Mouse (Mus musculus): ENCODE data around the gene Snx11. TPM values are rescaled to one million over a fixed set of nuclear protein-coding genes. Genes with fewer than 3 reads are reported as not detected.

The Snx11 gene
- polyA plus RNA-seq, 1 experiment from 2014 or later = 10.9 TPM

- WGBS = 75% methylated on average over 3 of the region's 3 CpGs
- no peak for ATAC-seq (replicated peaks; ENCODE audit: insufficient number of reproducible peaks, insufficient read depth, low FRiP score, low read depth)
- Histone ChIP-seq H3K4me2 (no peak overlapping the region), H3K9me3 (replicated peaks) (no peaks in the 10 kb centered on the region), H3K4me1 (replicated peaks) (peaks cover 11% of the 10 kb centered on the region), H3K27ac (no peak overlapping the region), H3K4me3 (no peak overlapping the region), H3K27me3 (no peaks in the 10 kb centered on the region), H3K9ac (no peak overlapping the region), H3K36me3 (peaks cover 27% of the 10 kb centered on the region; the same call in 1 of the 2 replicates)
These were observed 2.8 kb downstream of the Snx11 start for GRCm38 (mm10) chr11:96774536-96774935.

- WGBS = 83% methylated on average over 9 of the region's 9 CpGs
- Histone ChIP-seq H3K4me3 (no peak overlapping the region), H3K27me3 (no peaks in the 10 kb centered on the region), H3K27ac (no peak overlapping the region), H3K9ac (no peak overlapping the region), H3K4me2 (no peak overlapping the region), H3K4me1 (replicated peaks) (peaks cover 9% of the 10 kb centered on the region), H3K36me3 (peaks cover 42% of the 10 kb centered on the region), H3K9me3 (replicated peaks) (no peaks in the 10 kb centered on the region)
- no peak for ATAC-seq (replicated peaks; ENCODE audit: insufficient number of reproducible peaks, insufficient read depth, low FRiP score, low read depth)
These were observed 4.9 kb downstream of the Snx11 start for GRCm38 (mm10) chr11:96772413-96772812.

GRCm38 (mm10) chr11:96771274-96771975 is 5.9 kb downstream of the Snx11 start:
- 92% methylated on average over 9 of the region's 9 CpGs for WGBS
- no peaks in the 10 kb centered on the region for H3K9me3 ChIP-seq (replicated peaks)
- H3K27me3 ChIP-seq = no peaks in the 10 kb centered on the region
- no peak overlapping the region for H3K9ac ChIP-seq
- no peak overlapping the region for H3K4me3 ChIP-seq
- no peak overlapping the region for H3K27ac ChIP-seq
- H3K4me2 ChIP-seq = no peak overlapping the region
- no peak for ATAC-seq (replicated peaks; ENCODE audit: insufficient number of reproducible peaks, insufficient read depth, low FRiP score, low read depth)
- H3K36me3 ChIP-seq = peaks cover 42% of the 10 kb centered on the region
- H3K4me1 ChIP-seq (replicated peaks) = peaks cover 2% of the 10 kb centered on the region

DNA sequence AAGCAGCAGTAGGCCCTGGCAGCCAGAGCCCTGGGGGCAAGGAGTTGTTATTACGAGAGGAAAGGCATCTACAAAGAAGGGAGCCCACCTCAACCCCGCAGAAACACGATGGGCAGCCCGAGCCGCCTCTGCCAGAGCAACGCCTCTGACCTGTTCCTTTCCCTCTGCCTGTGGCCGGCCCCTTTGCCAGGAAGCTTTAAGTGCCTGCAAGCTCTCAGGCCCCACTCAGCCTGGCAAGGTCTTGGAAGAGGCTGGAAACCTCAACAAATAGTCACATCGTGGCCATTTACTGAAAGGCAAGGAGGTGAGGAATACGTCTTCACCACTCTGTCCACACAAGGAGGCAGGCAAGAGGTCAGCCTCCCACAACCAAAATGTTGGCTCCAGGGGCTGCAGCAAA is 9.1 kb downstream of the Snx11 start:
- 55% methylated on average over 9 of the region's 9 CpGs for WGBS
- Histone ChIP-seq H3K4me3 (no peak overlapping the region), H3K4me2 (no peak overlapping the region), H3K4me1 (replicated peaks) (0 out of 2 replicates have a peak, but pooled peaks cover under 1% of the 10 kb centered on the region), H3K27ac (peak overlapping the region; percentile 12; the same call in 1 of the 2 replicates), H3K27me3 (no peaks in the 10 kb centered on the region), H3K9me3 (replicated peaks) (no peaks in the 10 kb centered on the region), H3K9ac (no peak overlapping the region), H3K36me3 (peaks cover 42% of the 10 kb centered on the region)
- ATAC-seq (replicated peaks; ENCODE audit: insufficient number of reproducible peaks, insufficient read depth, low FRiP score, low read depth) = no peak

DNA sequence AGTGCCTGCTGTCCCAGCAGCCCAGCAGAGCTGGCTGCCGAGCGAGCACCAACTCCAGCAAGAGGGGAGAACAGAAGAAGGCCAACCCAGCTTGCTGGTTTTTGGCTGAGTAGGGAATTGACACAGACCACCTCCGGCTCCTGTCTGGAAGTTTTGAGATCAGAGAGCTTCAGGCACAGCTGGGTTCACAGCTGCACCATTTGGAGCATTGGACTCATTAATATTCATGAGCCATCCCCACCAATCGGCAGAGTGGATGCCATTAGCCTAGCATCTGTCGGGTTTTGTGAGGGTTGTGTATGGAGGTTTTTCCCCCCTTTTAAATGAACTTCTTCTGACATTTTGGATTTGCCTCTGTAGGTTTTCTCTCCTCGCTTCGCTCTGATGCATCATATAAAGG is 10.3 kb downstream of the Snx11 start:
- Histone ChIP-seq H3K4me3 (no peak overlapping the region), H3K9ac (no peak overlapping the region), H3K4me1 (replicated peaks) (peaks cover 6% of the 10 kb centered on the region; the same call in 1 of the 2 replicates), H3K27ac (no peak overlapping the region), H3K9me3 (replicated peaks) (no peaks in the 10 kb centered on the region), H3K4me2 (no peak overlapping the region), H3K36me3 (peaks cover 36% of the 10 kb centered on the region), H3K27me3 (no peaks in the 10 kb centered on the region)
- no peak for ATAC-seq (replicated peaks; ENCODE audit: insufficient number of reproducible peaks, insufficient read depth, low FRiP score, low read depth)
- 66% methylated on average over 7 of the region's 7 CpGs for WGBS

DNA sequence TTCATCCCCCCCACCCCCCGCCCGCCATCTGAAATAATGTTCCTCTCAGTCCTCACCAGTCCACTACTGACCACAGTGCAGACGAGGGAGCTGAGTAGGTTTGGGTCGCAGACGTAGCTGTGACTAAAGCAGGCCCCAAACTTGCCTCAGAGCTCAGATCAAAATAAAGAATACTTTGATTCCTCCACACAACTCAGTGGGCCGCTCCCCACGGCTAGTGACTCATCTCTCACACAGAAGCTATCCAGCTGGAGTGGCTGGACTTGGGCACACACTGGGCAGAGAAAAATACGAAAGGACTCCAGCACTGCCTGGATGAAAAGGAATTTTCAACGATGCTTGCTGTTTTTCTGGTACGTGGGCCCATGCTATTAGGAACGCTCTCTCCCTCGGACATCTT is 10.8 kb downstream of the Snx11 start:
- 74% methylated on average over 12 of the region's 12 CpGs for WGBS
- no peak for ATAC-seq (replicated peaks; ENCODE audit: insufficient number of reproducible peaks, insufficient read depth, low FRiP score, low read depth)

DNA sequence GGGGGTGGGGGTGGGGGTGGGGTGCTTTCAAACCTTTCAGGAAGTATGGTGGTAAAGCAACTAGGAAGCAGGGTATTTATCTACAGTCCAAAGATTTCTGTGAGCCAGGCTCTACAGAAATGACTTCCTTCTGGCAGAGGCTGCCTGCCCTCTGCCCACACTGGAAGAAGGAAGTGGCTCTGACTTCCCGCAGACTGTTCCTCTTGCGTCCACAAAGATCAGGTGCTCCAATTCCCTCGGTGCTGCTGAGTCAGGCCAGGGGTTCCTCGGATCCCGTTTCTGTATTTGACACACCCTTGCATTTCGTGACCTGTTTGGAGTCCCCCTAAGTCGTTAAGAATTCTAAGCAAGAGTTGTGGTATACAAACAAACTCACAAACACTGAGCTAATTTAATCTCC is 11.7 kb downstream of the Snx11 start:
- ATAC-seq (replicated peaks; ENCODE audit: insufficient number of reproducible peaks, insufficient read depth, low FRiP score, low read depth) = no peak
- H3K4me1 ChIP-seq (replicated peaks) = peaks cover 6% of the 10 kb centered on the region; the same call in 1 of the 2 replicates
- no peak overlapping the region for H3K9ac ChIP-seq
- WGBS = 62% methylated on average over 7 of the region's 7 CpGs
- no peak overlapping the region for H3K4me3 ChIP-seq
- peaks cover 25% of the 10 kb centered on the region for H3K36me3 ChIP-seq
- H3K27me3 ChIP-seq = no peaks in the 10 kb centered on the region
- no peak overlapping the region for H3K4me2 ChIP-seq
- H3K9me3 ChIP-seq (replicated peaks) = no peaks in the 10 kb centered on the region
- peak overlapping the region; percentile 45; the same call in 1 of the 2 replicates for H3K27ac ChIP-seq

More for the DNA sequence above, 10.8 kb downstream of the Snx11 start:
- Histone ChIP-seq H3K36me3 (peaks cover 33% of the 10 kb centered on the region), H3K27me3 (no peaks in the 10 kb centered on the region), H3K27ac (no peak overlapping the region), H3K4me1 (replicated peaks) (peaks cover 6% of the 10 kb centered on the region; the same call in 1 of the 2 replicates), H3K9ac (no peak overlapping the region), H3K9me3 (replicated peaks) (no peaks in the 10 kb centered on the region), H3K4me3 (no peak overlapping the region), H3K4me2 (no peak overlapping the region)

DNA sequence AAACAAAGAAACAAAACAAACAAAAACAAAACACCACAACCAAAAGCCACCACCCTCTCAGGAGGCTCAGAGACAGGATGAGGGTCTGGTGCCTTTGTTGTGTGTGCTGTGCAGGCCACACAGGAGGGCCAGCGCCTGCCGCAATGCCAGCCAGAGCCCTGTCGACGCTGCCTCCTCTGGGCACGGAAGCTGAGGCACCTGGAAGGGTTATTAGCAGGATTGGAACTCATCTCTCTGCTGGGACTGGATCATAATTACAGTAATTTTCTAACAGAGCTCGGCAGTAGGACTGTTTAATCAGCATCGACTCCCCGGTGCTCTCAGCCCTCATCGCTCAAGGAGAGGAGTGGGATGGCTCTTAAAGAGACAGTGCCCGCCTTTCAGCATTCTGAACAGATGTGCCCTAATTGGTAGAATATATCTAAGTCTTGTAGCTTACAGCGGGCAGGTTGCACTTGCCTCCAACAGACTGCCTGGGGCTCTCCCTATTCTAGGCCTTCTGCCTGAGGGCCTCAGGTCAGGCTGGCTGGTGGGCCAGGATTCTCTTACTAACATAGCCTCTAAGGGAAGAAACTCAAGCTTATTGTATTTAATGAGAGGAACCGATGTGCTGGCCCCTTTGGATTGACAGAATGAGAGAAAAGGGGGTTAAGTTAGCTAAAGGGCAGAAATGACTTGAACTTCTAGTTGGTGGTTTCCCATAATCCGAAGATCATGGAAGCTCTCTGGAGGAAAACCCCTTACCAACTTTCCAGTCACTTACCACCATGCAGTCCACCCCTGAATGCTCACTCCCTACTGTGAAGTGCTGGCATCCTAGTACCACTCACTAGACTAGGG is 12.6 kb downstream of the Snx11 start:
- Histone ChIP-seq H3K4me2 (no peak overlapping the region), H3K27ac (peak overlapping the region; percentile 45), H3K36me3 (peaks cover 16% of the 10 kb centered on the region), H3K27me3 (no peaks in the 10 kb centered on the region), H3K4me1 (replicated peaks) (peaks cover 6% of the 10 kb centered on the region; the same call in 1 of the 2 replicates), H3K9me3 (replicated peaks) (no peaks in the 10 kb centered on the region), H3K9ac (no peak overlapping the region), H3K4me3 (no peak overlapping the region)
- WGBS = 49% methylated on average over 13 of the region's 13 CpGs
- no peak for ATAC-seq (replicated peaks; ENCODE audit: insufficient number of reproducible peaks, insufficient read depth, low FRiP score, low read depth)

- Histone ChIP-seq H3K9me3 (replicated peaks) (no peaks in the 10 kb centered on the region), H3K9ac (no peak overlapping the region), H3K36me3 (no peaks in the 10 kb centered on the region; the same call in 1 of the 2 replicates), H3K27ac (no peak overlapping the region), H3K27me3 (no peaks in the 10 kb centered on the region), H3K4me2 (no peak overlapping the region), H3K4me3 (no peak overlapping the region), H3K4me1 (replicated peaks) (peaks cover 6% of the 10 kb centered on the region; the same call in 1 of the 2 replicates)
- 74% methylated on average over 15 of the region's 15 CpGs for WGBS
- no peak for ATAC-seq (replicated peaks; ENCODE audit: insufficient number of reproducible peaks, insufficient read depth, low FRiP score, low read depth)
These were observed 14.5 kb downstream of the Snx11 start for GRCm38 (mm10) chr11:96762742-96763470.

GRCm38 (mm10) chr11:96761984-96762383 is 15.4 kb downstream of the Snx11 start:
- 52% methylated on average over 7 of the region's 7 CpGs for WGBS
- Histone ChIP-seq H3K4me1 (replicated peaks) (peaks cover 6% of the 10 kb centered on the region; the same call in 1 of the 2 replicates), H3K9ac (no peak overlapping the region), H3K4me2 (no peak overlapping the region), H3K9me3 (replicated peaks) (no peaks in the 10 kb centered on the region), H3K27me3 (no peaks in the 10 kb centered on the region), H3K4me3 (no peak overlapping the region), H3K36me3 (no peaks in the 10 kb centered on the region), H3K27ac (no peak overlapping the region)
- ATAC-seq (replicated peaks; ENCODE audit: insufficient number of reproducible peaks, insufficient read depth, low FRiP score, low read depth) = no peak

- Histone ChIP-seq H3K27me3 (no peaks in the 10 kb centered on the region), H3K36me3 (no peaks in the 10 kb centered on the region), H3K4me1 (replicated peaks) (peaks cover 6% of the 10 kb centered on the region; the same call in 1 of the 2 replicates), H3K9me3 (replicated peaks) (no peaks in the 10 kb centered on the region), H3K9ac (no peak overlapping the region), H3K4me2 (no peak overlapping the region), H3K27ac (no peak overlapping the region), H3K4me3 (no peak overlapping the region)
- peak; percentile 27; the same call in 1 of the 2 replicates for ATAC-seq (replicated peaks; ENCODE audit: insufficient number of reproducible peaks, insufficient read depth, low FRiP score, low read depth)
- 28% methylated on average over 3 of the region's 3 CpGs for WGBS
These were observed 17.3 kb downstream of the Snx11 start for GRCm38 (mm10) chr11:96760042-96760441.

Data from heart, embryonic 15.5 days (tissue).